Mouse (Mus musculus) thymus, adult 2 months (tissue): ENCODE measurements at regions not wholly inside any gene's neighbourhood (a gene's known extent, or its start where the extent isn't known, plus 50 kb on each side); places are given as distances from the start of the nearest gene placed in this dataset.
A peak's percentile ranks its signal among the peaks of the same experiment; 100 is the strongest.

Source experiments
- DNase-seq: peaks from one replicate; pipeline ENCODE4 v3.0.0; 2021
- H3K27ac ChIP-seq: fragments of 200-500 bp; 2 replicates; pipeline ENCODE4 v1.5.1; 2012; ENCODE audit warnings: low read length, control low read depth; ENCODE audit not compliant: control insufficient read depth, insufficient read depth
- H3K27me3 ChIP-seq: fragments of 200-500 bp; 2 replicates; pipeline ENCODE4 v1.6.1; 2012; ENCODE audit warnings: mild to moderate bottlenecking, low read length, moderate library complexity, mixed read lengths; ENCODE audit not compliant: control insufficient read depth, insufficient read depth
- H3K36me3 ChIP-seq: fragments of 200-500 bp; 2 replicates; pipeline ENCODE4 v1.6.1; 2012; ENCODE audit warnings: mild to moderate bottlenecking, low read length, moderate library complexity; ENCODE audit not compliant: control insufficient read depth, insufficient read depth
- H3K4me1 ChIP-seq: fragments of 200-500 bp; replicated peaks from 2 replicates; pipeline ENCODE4 v1.6.1; 2012; ENCODE audit warnings: low read length; ENCODE audit not compliant: control insufficient read depth, insufficient read depth
- H3K4me3 ChIP-seq: fragments of 200-500 bp; 2 replicates; pipeline ENCODE4 v1.5.1; 2012; ENCODE audit warnings: mild to moderate bottlenecking, low read length, control low read depth, moderate library complexity; ENCODE audit not compliant: control insufficient read depth, insufficient read depth
- CTCF ChIP-seq: fragments of 200-500 bp; IDR thresholded peaks from 2 replicates; pipeline ENCODE4 v1.5.1; 2012; ENCODE audit warnings: mild to moderate bottlenecking, control low read depth, low read length, moderate library complexity, borderline replicate concordance; ENCODE audit not compliant: control insufficient read depth, poor library complexity, insufficient read depth; ENCODE audit errors: extremely low read depth
- POLR2A ChIP-seq: fragments of 200-500 bp; IDR thresholded peaks from 2 replicates; pipeline ENCODE4 v1.6.1; 2012; ENCODE audit warnings: mild to moderate bottlenecking, low read length, control low read depth, moderate library complexity; ENCODE audit not compliant: control insufficient read depth, poor library complexity, insufficient read depth; ENCODE audit errors: extremely low read depth
- WGBS: fragments of 180-500 bp; shearing (Covaris S2); methylation state at CpG from one replicate; pipeline ENCODE4 v1.1.7; 2018; 5-methylcytosine and 5-hydroxymethylcytosine counted together

- Histone ChIP-seq H3K4me3 (no peak overlapping the region), H3K27me3 (no peaks in the 10 kb centered on the region), H3K36me3 (no peaks in the 10 kb centered on the region), H3K4me1 (peaks cover 31% of the 10 kb centered on the region), H3K27ac (no peak overlapping the region)
- WGBS = 49% methylated on average over 10 of the region's 10 CpGs
- no peak for TF ChIP-seq POLR2A
- no peak for TF ChIP-seq CTCF
- peak; percentile 43 for DNase-seq
These were observed 114.8 kb upstream of the Ccnd2 start for GRCm38 (mm10) chr6:127266813-127267165.

- 90% methylated on average over 4 of the region's 4 CpGs for WGBS
- no peaks in the 10 kb centered on the region for H3K36me3 ChIP-seq
- H3K4me3 ChIP-seq = no peak overlapping the region
- H3K27ac ChIP-seq = no peak overlapping the region
- no peaks in the 10 kb centered on the region for H3K27me3 ChIP-seq
- DNase-seq = no peak
- peaks cover 30% of the 10 kb centered on the region for H3K4me1 ChIP-seq
- TF ChIP-seq CTCF (no peak), POLR2A (no peak)
These were observed 117.0 kb upstream of the Ccnd2 start for GRCm38 (mm10) chr6:127269021-127269420.

GRCm38 (mm10) chr6:127269525-127270044 is 117.6 kb upstream of the Ccnd2 start:
- H3K27ac ChIP-seq = no peak overlapping the region
- WGBS = 90% methylated on average over 7 of the region's 7 CpGs
- H3K36me3 ChIP-seq = no peaks in the 10 kb centered on the region
- TF ChIP-seq CTCF (no peak), POLR2A (no peak)
- no peaks in the 10 kb centered on the region for H3K27me3 ChIP-seq
- no peak for DNase-seq
- no peak overlapping the region for H3K4me3 ChIP-seq
- peaks cover 24% of the 10 kb centered on the region for H3K4me1 ChIP-seq

DNA sequence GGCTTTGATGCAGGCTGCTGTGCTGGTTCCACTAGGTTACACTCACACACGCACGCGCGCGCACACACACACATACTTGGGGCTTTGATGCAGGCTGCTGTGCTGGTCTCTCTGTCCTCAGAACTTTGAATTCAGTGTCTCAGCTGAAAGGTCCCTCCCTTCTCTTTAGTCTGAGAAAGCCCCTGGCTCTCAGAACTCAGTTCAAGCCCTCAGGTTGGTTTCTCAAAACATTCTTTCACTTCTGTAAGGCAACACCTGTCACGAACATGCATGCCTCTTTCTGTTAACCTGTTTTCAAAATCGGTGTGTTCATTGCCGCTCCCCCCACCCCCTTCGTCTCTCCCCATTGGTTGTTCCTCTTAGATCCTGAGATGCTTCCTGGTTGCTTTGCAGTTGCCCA is 118.8 kb upstream of the Ccnd2 start:
- Histone ChIP-seq H3K4me3 (no peak overlapping the region), H3K27me3 (no peaks in the 10 kb centered on the region), H3K4me1 (peaks cover 15% of the 10 kb centered on the region), H3K36me3 (no peaks in the 10 kb centered on the region), H3K27ac (no peak overlapping the region)
- no peak for DNase-seq
- WGBS = 85% methylated on average over 9 of the region's 9 CpGs
- no peak for TF ChIP-seq CTCF
- TF ChIP-seq POLR2A = no peak

GRCm38 (mm10) chr6:127271418-127271817 is 119.4 kb upstream of the Ccnd2 start:
- no peaks in the 10 kb centered on the region for H3K36me3 ChIP-seq
- H3K4me3 ChIP-seq = no peak overlapping the region
- TF ChIP-seq POLR2A (no peak), CTCF (no peak)
- no peak for DNase-seq
- WGBS = 97% methylated on average over 3 of the region's 3 CpGs
- H3K4me1 ChIP-seq = peaks cover 11% of the 10 kb centered on the region
- no peak overlapping the region for H3K27ac ChIP-seq
- no peaks in the 10 kb centered on the region for H3K27me3 ChIP-seq

DNA sequence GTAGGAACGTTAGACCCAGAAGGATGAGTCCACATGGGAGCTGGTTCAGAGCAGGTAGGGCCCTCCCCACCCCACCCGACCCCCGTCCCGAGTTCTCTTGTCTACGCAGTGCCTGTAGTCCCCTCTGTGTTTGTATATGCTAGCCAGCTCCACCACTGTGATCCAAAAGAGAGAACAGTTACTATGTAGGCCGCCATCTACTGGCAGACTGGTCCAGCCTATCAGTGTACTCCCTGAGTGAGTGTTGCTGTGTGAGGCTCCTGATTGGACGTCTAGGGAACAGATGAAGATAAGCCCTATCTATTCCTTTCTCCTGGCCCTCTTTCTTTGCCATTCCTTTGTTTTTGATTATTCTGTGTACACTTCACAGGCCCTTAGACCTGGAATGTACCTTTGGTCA is 120.6 kb upstream of the Ccnd2 start:
- no peak overlapping the region for H3K4me3 ChIP-seq
- H3K36me3 ChIP-seq = no peaks in the 10 kb centered on the region
- H3K27ac ChIP-seq = no peak overlapping the region
- no peaks in the 10 kb centered on the region for H3K27me3 ChIP-seq
- peak; percentile 49 for DNase-seq
- peaks cover 8% of the 10 kb centered on the region for H3K4me1 ChIP-seq
- WGBS = 30% methylated on average over 7 of the region's 7 CpGs
- no peak for TF ChIP-seq CTCF
- no peak for TF ChIP-seq POLR2A

DNA sequence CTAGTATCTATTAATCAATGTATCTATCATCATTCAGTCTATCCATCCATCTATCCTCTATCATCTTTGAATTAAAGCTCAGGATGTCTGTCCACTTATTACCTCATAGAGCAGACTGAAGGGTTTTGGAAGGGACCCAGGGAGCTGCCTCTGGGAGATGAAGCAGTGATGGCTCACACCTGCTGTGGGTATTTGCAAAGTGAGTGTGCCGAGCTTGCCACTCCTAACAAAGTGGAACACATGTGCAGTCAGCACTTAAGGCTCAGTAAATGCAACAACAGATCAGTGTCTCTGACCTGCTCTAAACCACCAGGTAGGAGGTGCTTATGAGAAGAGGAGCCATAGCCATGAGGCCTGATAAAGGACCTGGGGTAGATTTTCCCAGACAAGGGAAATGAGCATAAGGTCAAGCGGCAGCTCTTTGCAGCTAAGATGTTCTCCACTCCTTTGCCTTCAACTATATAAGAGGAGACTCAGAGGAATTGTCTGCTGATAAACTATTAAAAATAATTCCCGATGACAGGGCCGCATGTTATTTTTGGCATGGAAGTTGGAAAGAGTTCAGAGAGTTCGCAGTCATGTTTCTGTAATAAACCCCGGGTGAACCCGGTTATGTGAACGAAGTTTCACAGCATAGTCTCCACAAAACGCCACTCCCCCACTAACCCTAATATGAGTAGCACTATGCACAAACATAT is 122.9 kb upstream of the Ccnd2 start:
- Histone ChIP-seq H3K27me3 (no peaks in the 10 kb centered on the region), H3K27ac (no peak overlapping the region), H3K4me1 (peaks cover 8% of the 10 kb centered on the region), H3K4me3 (no peak overlapping the region), H3K36me3 (no peaks in the 10 kb centered on the region)
- TF ChIP-seq CTCF (no peak), POLR2A (no peak)
- 94% methylated on average over 9 of the region's 9 CpGs for WGBS
- no peak for DNase-seq
